15 mouse cellular contexts compared by ENCODE assay signal in genomic region chr5:27908329-27908960, GRCm38 (mm10).
"Had no signal": no experiment of that assay in that cellular context is flagged by ENCODE, and none has a peak within 500 bp of the region (broad histone marks: within the 10 kb centered on the region; RNA-seq: fewer than 3 reads in every experiment).

No protein-coding gene starts in this region.

- DNase-seq: kidney, postnatal 10 days; liver, embryonic 13.5 days; liver, postnatal 0 days; lung, postnatal 14 days; right cerebral cortex, postnatal 14 days; thymus, postnatal 36 days had no signal

- H3K4me1 ChIP-seq: limb, embryonic 15.5 days; liver, embryonic 13.5 days; lung, embryonic 15.5 days; megakaryocyte, embryonic 14.5 days; midbrain, embryonic 12.5 days; stomach, embryonic 15.5 days had no signal

- H3K27me3 ChIP-seq: limb, embryonic 15.5 days; liver, embryonic 13.5 days; lung, embryonic 15.5 days; midbrain, embryonic 12.5 days; stomach, embryonic 15.5 days had no signal

- H3K4me2 ChIP-seq: limb, embryonic 15.5 days; liver, embryonic 13.5 days; lung, embryonic 15.5 days; midbrain, embryonic 12.5 days; stomach, embryonic 15.5 days had no signal

- H3K9me3 ChIP-seq: limb, embryonic 15.5 days; liver, embryonic 13.5 days; lung, embryonic 15.5 days; midbrain, embryonic 12.5 days; stomach, embryonic 15.5 days had no signal

- ATAC-seq: intestine, postnatal 0 days; liver, postnatal 0 days; midbrain, embryonic 16.5 days had no signal

- H3K36me3 ChIP-seq: limb, embryonic 15.5 days; liver, embryonic 13.5 days; lung, embryonic 15.5 days; midbrain, embryonic 12.5 days; stomach, embryonic 15.5 days had no signal

- H3K9ac ChIP-seq: limb, embryonic 15.5 days; liver, embryonic 13.5 days; liver, postnatal 0 days; lung, embryonic 15.5 days; midbrain, embryonic 12.5 days; stomach, embryonic 15.5 days had no signal

- H3K4me3 ChIP-seq: left cerebral cortex, adult 2 months; limb, embryonic 15.5 days; liver, embryonic 13.5 days; lung, embryonic 15.5 days; megakaryocyte, embryonic 14.5 days; midbrain, embryonic 12.5 days; stomach, embryonic 15.5 days had no signal

- H3K27ac ChIP-seq: left cerebral cortex, adult 2 months; limb, embryonic 15.5 days; liver, embryonic 13.5 days; lung, embryonic 15.5 days; macrophage; midbrain, embryonic 12.5 days; stomach, embryonic 15.5 days had no signal
